Mouse (Mus musculus) spleen, adult 2 months (tissue): Measurements from ENCODE around the gene Gm3285.

ENCODE experiments used
- CTCF ChIP-seq: fragments of 200-500 bp; IDR thresholded peaks from 2 replicates; pipeline ENCODE4 v1.5.1; 2011; ENCODE audit warnings: mild to moderate bottlenecking, inconsistent platforms; ENCODE audit not compliant: insufficient read depth, insufficient read length, insufficient replicate concordance; ENCODE audit errors: extremely low read depth
- POLR2A ChIP-seq: fragments of 200-500 bp; IDR thresholded peaks from 2 replicates; pipeline ENCODE4 v1.6.1; 2011; ENCODE audit warnings: low read depth, low read length, inconsistent platforms

DNA sequence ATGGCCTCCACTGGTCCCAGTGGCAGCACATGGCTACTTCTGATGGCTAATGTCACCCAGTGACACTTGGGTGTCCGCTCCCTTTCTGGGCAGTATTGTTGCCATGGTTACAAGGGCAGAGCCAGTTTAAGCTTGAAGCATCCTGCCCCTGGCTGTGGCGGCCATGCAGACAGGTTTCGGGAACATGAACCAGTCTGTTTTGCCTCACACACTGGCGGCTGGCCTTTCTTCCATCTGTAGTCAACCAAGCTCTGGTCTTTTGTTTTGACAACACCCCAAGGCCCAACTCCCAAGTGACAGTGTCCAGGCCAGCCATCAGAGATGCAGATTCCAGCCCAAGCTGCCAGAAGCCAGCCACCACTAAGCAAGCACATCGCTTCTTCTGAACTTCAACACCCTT is 33.8 kb downstream of the Gm3285 start:
- TF ChIP-seq POLR2A = no peak
- TF ChIP-seq CTCF = no peak
